Mouse (Mus musculus) cerebellum, adult 11 months (tissue): ENCODE measurements around the gene Ndufa7.

Experiments used
- DNase-seq: peaks from one replicate; pipeline ENCODE4 v3.0.0; 2022

Gene Ndufa7

DNA sequence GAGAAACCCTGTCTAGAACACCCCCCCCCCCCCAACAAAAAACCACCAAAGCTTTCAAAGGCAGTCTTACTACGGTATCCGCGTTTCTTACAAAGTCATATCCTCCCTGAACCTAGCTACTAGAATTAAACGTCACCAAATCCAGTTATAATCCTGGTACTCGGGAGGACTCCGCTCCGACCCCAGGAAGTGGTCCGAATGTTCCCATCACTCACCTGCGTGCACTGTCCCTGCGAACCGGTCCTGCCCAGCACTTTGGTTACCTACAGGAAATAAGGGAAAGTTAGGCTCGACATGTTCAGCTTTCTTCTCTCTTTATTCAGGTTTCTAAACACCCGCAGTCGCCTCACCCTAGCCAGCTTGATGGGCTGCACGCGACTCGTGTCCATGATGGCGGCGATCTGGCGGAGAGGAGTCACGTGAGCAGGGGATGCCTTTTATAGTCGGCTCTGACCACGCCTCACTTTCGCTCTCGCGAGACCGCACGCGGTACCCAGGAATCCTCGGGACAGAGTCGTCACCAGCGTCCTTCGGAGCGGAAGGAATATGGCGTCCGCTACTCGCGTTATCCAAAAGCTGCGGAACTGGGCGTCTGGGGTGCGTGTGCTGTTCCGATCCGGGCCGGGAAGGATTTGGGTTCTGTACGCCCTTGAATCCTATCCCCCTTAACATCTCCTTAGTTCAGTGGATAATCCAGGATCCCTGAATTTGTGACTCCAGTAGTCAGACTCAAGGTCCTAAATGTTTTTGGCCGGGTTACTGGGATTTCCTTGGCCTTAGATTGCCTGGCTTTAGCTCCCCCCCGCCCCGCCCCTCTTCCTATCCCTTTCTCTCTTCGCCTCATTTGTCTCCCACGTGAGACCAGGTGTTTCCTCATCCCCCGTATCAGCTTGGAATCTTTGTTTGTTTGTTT is at the start of gene Ndufa7, which contains the start of gene Rps28:
Gene Ndufa7, plus strand, starts transcription at position 489 of the 913 bp plus-strand sequence.
Gene Rps28, minus strand, starts transcription at position 479 of the 913 bp plus-strand sequence.
- DNase-seq, result peak; percentile 96

DNA sequence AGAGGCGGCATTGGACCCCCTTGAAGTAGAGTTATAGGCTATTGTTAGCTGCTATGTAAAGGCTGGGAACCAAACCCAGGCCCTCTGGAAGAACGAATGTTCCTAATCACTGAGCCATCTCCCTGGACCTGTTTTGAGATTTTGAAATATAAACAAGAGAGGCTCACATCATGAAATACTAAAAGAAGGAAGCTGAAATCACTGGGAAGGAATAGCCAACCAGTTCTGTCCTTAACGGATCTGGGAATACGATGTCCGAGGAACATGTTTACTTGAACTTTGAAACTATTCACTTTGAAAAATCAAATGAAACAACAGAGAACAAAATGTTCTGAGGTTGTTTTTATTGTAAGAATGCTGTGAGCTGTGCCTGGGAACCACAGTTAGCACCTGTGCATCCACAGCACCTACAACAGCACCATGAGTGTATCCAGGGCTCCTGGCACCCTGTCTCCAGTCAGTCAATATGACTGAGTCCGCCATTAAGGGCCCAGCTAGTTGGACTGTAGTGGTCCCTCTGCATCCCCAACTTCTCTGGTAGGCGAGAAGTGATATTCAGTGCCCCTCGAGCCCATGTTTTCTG is 49.7 kb upstream of the Ndufa7 start:
- DNase-seq, result no peak

DNA sequence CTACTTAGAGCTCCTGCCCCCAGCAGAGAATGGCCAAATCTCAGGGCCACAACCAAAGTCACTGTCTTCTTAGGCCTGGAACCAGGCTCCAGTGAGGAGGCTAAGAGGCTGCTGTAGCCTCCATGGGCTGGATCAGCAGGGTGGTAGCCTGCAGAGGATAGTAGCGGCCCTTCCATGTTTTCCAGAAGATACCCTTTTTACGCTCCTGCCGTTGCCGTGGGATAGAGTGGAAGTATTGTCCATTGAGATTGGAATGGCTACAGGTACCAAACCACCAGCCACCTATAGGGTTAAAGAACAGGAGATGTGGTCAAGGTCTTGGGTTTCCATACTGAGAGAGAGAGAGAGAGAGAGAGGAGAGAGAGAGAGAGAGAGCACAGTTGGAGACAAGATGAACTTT is 49.1 kb upstream of the Ndufa7 start:
- no peak for DNase-seq

GRCm38 (mm10) chr17:33779271-33779966 is 45.0 kb upstream of the Ndufa7 start:
- peak; percentile 26 for DNase-seq

DNA sequence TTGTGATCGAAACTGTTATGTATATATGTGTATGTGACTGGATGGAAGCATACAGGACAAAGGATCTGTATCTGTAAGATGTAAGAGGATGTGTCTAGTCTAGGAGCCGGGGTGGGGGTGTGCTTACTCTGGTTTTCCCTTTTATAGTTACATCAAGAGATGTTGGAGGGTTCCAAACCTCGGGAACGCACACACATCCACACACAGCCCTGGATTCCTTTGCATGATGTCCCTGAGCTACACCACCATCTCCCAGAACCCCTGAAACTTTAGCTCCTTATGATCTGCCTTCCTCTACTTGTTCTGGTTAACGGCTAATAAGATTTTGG is 44.4 kb upstream of the Ndufa7 start:
- no peak for DNase-seq

DNA sequence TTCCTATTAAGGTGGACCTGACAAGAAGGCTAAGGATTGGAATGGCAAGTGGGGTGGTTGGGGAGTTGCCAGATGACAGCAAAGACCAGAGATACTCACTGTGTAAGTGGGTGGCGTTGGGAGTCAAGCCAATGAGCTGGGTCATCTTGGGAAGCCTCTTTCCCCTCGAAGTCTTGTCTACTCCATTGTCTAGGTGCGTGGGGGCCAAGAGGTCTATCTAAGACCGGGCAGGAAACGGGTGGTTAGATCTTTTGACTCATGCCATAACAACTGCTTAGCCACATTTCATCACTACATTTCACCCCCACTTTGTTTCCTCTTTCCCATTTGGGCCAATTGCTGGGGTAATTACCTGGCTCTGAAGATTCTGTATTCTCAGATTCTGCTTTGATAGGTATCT is 43.9 kb upstream of the Ndufa7 start:
- no peak for DNase-seq

GRCm38 (mm10) chr17:33781124-33781977 is 43.0 kb upstream of the Ndufa7 start, which contains the start of gene Angptl4:
TSS of gene Angptl4 (minus strand) at chr17:33781830.
- no peak for DNase-seq

- DNase-seq, result no peak
Observed at GRCm38 (mm10) chr17:33782067-33782466, 42.3 kb upstream of the Ndufa7 start.

DNA sequence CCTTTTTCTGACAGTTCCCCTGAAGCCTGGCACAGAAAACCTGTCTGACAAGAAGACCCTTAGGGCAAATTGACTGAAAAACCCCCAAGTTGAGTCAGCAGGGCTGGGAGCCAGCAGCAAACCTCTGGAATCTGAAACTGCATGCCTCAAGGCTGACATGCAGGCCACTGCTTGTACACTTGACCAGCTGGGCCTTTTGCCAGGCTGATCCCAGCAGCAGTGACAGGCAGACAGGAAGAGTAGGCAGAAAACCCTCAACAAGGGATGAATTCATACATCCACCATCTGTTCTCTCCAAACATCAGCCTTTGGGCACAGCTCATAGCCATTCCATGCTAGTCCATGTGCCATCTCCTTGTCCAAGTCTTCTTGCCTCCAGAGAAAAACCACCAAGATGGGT is 41.0 kb upstream of the Ndufa7 start:
- DNase-seq, result no peak

DNA sequence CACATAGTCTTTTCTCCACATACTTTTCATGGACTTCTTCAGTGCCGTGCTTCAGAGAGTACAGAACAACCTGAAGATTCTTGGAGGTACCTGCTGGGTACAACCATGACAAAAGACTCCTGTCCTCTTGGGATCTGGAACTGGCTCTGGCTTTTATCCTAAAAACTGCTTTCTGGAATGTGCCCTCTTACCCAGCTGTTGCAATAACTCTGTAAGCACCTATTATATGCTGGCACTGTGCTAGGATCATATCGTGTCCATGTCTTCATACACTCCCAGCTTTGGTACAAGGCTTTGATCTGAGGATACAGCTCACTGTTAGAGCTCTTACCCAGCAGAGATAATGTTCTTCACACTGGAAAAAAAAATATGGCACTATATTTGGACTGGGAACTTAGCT is 39.4 kb upstream of the Ndufa7 start:
- DNase-seq, result no peak

DNA sequence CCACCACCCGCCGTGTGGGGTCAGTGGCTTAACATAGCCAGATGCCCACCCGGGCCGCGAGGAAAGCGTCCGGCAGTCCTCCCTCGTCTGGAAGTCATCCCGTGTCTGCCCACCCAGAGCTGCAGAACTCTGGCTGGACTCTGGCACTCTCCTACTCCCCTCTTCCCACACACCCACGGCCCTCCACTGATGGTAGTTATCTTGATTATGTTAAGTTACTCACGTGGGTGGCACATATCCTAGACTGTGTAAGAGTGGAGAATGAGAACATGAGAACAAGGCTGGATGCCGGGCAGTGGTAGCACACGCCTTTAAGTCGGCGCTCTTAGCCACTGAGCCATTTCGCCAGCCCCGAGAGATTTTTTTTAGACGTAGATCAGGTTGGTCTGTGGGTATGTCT is 38.0 kb upstream of the Ndufa7 start:
- DNase-seq, result no peak

DNA sequence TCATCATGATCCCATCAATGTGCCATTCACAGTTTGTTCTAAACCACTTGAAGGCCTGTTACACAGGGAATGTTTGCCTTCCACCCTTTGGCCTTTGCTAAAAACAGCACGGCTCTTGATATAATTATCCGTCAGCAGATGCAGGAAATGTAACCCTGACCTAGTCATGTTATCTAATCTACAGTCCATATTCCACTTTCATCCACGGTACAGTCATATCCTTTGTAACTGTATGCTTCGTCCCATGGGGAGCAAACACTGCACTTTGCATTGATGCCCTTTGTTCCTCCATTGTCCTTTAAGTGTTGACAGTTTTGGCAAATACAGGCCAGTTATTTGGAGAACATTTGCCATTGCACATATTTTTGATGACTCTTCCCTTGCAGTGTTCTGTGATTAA is 35.6 kb upstream of the Ndufa7 start:
- DNase-seq, result no peak

DNA sequence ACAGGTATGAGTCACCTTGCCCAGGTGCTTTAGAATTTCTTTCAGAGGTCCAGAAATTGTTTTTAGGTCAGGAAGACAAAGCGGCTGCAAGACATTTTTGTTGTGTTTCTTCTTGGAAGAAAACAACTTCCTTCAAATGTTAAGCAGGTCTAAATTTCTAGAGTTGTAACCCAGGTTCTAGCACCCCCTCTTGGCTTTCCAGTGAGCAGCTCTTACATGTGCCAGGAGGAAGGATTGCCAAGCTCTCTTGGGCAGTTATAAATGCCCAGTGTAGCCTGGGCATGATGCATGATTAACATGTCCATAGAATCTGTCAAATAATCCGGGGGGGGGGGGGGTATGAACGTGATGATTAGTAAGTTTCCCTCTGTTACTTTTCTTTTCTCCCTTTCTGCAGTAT is 26.1 kb upstream of the Ndufa7 start:
- no peak for DNase-seq

DNA sequence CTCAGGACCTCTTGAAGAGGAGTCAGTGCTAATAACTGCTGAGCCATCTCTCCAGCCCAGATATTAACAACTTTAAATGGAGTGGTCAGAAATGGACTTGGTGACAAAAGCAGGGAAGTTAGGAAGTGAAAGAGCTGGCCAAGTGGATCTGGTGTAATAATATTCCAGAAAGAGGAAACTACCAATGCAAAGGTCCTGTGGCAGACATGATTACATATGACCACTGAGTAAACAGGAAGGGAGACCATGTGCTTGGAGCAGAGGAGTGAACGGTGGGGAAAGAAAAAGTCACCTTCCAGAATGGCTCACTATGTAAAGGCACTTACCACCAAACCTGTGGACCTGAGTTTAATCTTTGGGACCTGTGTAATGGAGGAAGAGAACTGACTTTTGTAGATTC is 25.1 kb upstream of the Ndufa7 start:
- DNase-seq, result no peak

- no peak for DNase-seq
Observed at GRCm38 (mm10) chr17:33802221-33802620, 22.2 kb upstream of the Ndufa7 start.

GRCm38 (mm10) chr17:33804205-33804604 is 20.2 kb upstream of the Ndufa7 start:
- no peak for DNase-seq

DNA sequence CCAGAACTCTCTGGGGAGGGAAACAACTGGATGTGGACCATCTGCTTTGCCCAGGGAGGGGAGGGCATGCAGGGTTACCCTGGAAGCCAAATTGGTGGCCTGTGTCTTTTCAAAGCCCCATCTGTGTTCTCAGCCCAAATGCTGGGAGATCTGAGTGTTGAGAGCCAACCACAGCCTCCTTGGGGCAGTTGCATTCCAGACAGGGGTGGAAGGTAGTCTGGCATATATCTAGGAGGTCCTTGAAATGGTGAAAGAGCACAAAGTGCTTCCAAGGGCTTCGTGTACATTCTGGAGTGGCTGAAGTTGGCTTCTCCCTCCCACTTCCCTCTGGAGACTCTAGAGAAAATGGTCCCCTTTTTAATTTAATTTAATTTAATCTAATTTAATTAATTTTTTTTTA is 19.6 kb upstream of the Ndufa7 start:
- no peak for DNase-seq

DNA sequence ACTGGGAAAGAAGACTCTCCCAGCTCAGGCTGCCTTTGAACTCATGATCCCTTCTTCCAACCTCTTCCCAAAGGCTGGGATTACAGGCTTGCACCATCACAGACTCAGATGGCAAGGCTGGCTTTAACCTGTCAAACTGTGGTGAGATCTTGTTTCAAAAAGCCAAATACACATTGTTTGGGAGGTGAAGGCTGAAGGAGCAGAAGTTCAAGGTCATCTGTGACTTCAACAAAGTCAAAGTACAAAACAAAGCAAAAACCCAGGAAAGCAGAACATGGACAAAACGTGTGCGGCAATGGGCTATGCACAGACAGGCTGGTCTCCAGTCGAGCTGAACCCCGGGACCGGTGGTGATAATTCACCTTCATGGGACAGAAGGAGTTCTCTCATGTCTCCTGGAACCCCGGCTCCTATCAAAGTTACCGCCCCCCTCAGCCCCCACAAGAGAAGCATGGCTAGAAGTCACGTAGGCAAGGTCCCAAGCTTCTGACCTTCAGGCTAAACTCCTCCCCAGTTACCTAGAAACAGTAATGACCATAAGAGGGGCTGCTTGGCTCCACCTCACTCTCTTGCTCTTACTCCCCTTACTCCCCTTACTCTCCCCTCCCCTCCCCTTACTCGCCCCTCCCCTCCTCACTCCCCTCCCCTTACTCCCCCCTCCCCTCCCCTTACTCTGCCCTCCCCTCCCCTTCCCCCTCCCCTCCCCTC is 17.0 kb upstream of the Ndufa7 start:
- no peak for DNase-seq

DNA sequence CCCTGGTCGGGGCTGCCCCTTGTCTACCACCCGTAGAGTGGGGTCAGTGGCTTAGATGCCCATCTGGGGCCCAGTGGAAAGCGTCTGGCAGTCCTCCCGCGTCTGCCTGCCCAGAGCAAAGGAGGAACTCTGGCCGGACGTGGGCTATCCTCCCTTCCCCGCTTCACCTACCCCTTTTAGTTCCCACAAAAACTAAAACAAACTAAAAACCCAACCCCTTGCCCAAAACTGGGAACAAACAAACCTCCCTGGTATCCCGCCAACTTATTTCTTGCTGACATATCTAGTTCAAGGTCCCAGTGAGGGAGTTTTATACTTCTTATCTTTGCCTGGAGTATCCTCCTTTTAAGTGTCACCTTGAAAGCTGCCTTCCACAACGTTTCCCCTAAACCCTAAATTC is 16.2 kb upstream of the Ndufa7 start:
- DNase-seq, result no peak

GRCm38 (mm10) chr17:33810334-33811141 is 13.8 kb upstream of the Ndufa7 start, which contains the start of gene Kank3:
TSS of gene Kank3 (plus strand) at chr17:33810519.
- peak; percentile 60 for DNase-seq

GRCm38 (mm10) chr17:33811142-33811516 is 13.2 kb upstream of the Ndufa7 start:
- no peak for DNase-seq
